Comparison of ENCODE assay signal across 12 mouse cellular contexts in genomic region chr7:65450158-65450557, GRCm38 (mm10).
A peak's percentile ranks its signal among the peaks of the same experiment; 100 is the strongest.
DNase-seq lines count a peak whose midpoint lies in the region; ATAC-seq lines count a peak whose summit lies in the region.
"Had no signal": no experiment of that assay in that cellular context is flagged by ENCODE, and none has a peak within 500 bp of the region (broad histone marks: within the 10 kb centered on the region; RNA-seq: fewer than 3 reads in every experiment).

No protein-coding gene starts in this region.

- H3K27me3 ChIP-seq in forebrain, embryonic 14.5 days (replicated peaks; ENCODE audit: control insufficient read depth, insufficient read depth, low read length) = no peaks in the 10 kb centered on the region
- no peaks in the 10 kb centered on the region for H3K27me3 ChIP-seq in midbrain, embryonic 12.5 days

- H3K4me2 ChIP-seq in forebrain, embryonic 14.5 days (ENCODE audit: low read length) = no peak overlapping the region
- H3K4me2 ChIP-seq in midbrain, embryonic 12.5 days (replicated peaks) = no peak overlapping the region
- H3K4me2 ChIP-seq: liver, embryonic 11.5 days had no signal

- no peak overlapping the region for H3K4me3 ChIP-seq in forebrain, embryonic 14.5 days (ENCODE audit: low read depth, low read length)
- no peak overlapping the region for H3K4me3 ChIP-seq in midbrain, embryonic 12.5 days

- peak; percentile 24 to 33 for DNase-seq in frontal cortex, postnatal 36 days (ENCODE audit: low spot score in 2 of 2)
- no peak for DNase-seq in frontal cortex, postnatal 10 days (ENCODE audit: low spot score in 2 of 2)
- DNase-seq in R1 (ENCODE audit: low read depth, low spot score) = peak; percentile 59
- peak; percentile 74 for DNase-seq in forebrain, embryonic 14.5 days (ENCODE audit: low spot score)
- no peak for DNase-seq in adrenal gland, adult 2 months
- no peak for DNase-seq in adrenal gland, postnatal 25 days
- DNase-seq: cerebellum, adult 9-10 months; kidney, postnatal 36 days; thymus, adult 18-20 months had no signal

- no peaks in the 10 kb centered on the region for H3K9me3 ChIP-seq in forebrain, embryonic 14.5 days (replicated peaks; ENCODE audit: control insufficient read depth, low read length)
- no peaks in the 10 kb centered on the region for H3K9me3 ChIP-seq in midbrain, embryonic 12.5 days

- H3K36me3 ChIP-seq in forebrain, embryonic 14.5 days (ENCODE audit: control insufficient read depth, insufficient read depth, low read length) = no peaks in the 10 kb centered on the region
- H3K36me3 ChIP-seq in midbrain, embryonic 12.5 days = no peaks in the 10 kb centered on the region

- H3K27ac ChIP-seq in forebrain, embryonic 14.5 days (ENCODE audit: low read depth, low read length) = no peak overlapping the region
- peak overlapping the region; percentile 31; the same call in 1 of the 2 replicates for H3K27ac ChIP-seq in midbrain, embryonic 12.5 days (replicated peaks)

- H3K4me1 ChIP-seq in forebrain, embryonic 14.5 days (ENCODE audit: control insufficient read depth, insufficient read depth, low read length) = peaks cover 11% of the 10 kb centered on the region; the same call in 1 of the 2 replicates
- peaks cover 14% of the 10 kb centered on the region for H3K4me1 ChIP-seq in midbrain, embryonic 12.5 days

- ATAC-seq in forebrain, embryonic 14.5 days = peak; percentile 77
- ATAC-seq in midbrain, embryonic 12.5 days (ENCODE audit: low FRiP score, low read depth) = peak; percentile 80
- no peak for ATAC-seq in activated CD4-positive, CD25-positive, alpha-beta regulatory T cell, adult 4 months

- WGBS in forebrain, embryonic 14.5 days = 9% methylated on average over 5 of the region's 5 CpGs
- 16% methylated on average over 5 of the region's 5 CpGs for WGBS in midbrain, embryonic 12.5 days

- no peak overlapping the region; the same call in 1 of the 2 replicates for H3K9ac ChIP-seq in forebrain, embryonic 14.5 days (ENCODE audit: low read length)
- no peak overlapping the region for H3K9ac ChIP-seq in midbrain, embryonic 12.5 days (replicated peaks)

Comparison
In these comparisons a context has a peak if more than half of its experiments do, and no peak if none do; other contexts are left out.
1. DNase-seq: peak in frontal cortex, postnatal 36 days (2 of 2), R1 (single experiment) and forebrain, embryonic 14.5 days (single experiment); none in frontal cortex, postnatal 10 days (0 of 2), adrenal gland, adult 2 months (single experiment) and adrenal gland, postnatal 25 days (single experiment).